Mouse (Mus musculus): ENCODE results near the gene Bpnt1.
"Not testable (repeated sequence)": the region's sequence is repeated elsewhere in the genome, so short reads cannot be mapped to it uniquely, and the experiment has no call there.

Bpnt1 gene

DNA sequence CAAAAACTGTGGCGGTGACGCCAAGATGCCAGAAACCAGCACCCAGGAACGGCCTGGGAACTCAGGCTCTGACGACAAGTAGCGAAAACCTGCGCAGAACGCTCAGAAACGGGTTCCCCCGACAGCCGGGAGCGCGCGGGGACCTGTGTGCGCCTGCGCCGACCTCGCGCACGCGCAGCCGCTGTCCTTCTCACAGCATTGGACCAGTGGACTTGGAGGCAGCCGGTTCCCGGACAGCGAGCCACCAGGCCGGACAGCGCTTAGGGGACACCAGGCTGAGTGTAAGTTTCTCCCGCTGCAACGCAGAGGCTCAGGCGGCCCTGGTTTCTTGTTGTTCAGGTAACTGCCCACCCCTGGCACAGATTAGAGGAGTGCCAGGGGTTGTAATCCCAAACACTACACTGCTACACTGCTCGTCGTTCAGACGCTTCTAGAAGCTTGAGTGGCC, at the start of gene Bpnt1:
Gene Bpnt1 (plus strand): TSS at position 167 of the 448 bp plus-strand sequence.
- CTCF ChIA-PET = no interaction called here

DNA sequence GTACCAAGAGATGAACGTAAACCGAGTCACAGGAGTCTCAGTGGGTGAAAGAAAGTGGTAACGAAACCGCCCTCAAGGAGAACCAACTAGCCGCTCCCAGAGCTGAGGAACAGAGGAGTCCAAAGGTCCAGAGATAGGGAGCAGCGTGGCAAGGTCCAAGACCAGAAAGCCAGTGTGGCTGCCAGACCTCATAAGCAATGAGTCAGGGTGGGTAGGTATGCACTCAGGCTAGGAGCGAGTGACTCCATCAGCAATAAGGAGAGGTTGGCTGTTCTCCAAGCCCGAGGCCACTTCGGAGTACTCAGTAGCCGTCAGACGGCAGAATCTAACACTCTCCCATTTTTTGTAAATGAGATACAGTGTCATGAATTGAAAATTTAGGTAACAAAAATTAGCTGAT, 49.1 kb upstream of the Bpnt1 start:
- CTCF ChIA-PET = no interaction called here

DNA sequence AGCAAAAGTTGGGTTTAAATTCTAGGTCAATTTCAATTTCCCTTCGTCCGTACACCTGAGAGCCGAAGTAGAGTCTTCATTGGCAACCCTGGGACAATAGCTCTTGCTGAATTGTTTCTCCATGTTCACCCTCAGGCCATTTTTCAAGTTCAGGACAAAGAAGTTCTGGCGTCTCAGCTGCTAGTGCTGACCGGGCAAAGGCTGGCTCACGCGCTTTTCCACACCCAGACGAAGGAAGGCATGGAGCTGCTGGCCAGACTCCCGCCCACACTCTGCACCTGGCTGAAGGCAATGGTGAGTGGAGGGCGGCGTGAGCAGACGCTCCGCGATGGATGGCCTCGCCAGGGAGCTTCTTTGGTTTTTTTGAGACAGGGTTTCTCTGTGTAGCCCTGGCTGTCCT, 48.7 kb upstream of the Bpnt1 start:
- CTCF ChIA-PET = no interaction called here

DNA sequence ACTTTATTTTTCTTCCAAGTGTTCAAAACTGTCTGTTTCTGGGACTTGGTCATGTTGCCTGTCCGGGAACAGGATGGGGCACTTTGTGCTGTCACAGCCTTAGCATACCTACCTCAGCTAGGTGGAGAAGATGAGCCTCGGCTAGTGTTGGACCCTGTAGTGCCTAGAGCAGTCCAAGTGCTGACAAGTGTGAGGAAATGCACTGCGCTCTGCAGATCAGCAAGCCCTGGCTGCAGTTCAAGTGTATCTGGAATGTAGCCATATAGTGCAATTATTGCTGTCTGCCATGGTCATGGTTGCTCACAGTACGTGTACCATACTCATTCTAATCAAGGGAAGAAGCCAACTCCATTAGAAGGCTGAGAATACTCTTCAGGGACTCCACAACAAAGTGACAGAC, 47.2 kb upstream of the Bpnt1 start:
- CTCF ChIA-PET = no interaction called here

DNA sequence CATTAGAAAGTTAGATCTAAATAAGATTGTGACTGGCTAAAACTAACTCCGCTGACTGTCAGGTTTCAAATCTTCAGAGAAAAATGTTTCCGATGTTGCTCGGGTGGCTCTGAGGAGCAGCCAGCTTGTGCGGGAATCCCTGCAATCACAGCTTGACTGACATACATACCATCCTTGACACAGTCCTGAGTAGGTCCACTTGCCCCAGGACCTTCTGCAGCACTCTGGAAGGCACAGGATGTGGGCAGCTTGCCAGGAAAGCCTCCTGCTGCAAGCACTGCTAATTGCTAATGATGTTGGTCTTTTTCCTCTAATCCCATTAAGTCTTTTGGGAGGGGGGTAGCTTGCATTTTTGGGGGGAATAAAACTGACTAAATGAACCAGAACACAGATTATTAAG, 46.8 kb upstream of the Bpnt1 start:
- CTCF ChIA-PET = no interaction called here

DNA sequence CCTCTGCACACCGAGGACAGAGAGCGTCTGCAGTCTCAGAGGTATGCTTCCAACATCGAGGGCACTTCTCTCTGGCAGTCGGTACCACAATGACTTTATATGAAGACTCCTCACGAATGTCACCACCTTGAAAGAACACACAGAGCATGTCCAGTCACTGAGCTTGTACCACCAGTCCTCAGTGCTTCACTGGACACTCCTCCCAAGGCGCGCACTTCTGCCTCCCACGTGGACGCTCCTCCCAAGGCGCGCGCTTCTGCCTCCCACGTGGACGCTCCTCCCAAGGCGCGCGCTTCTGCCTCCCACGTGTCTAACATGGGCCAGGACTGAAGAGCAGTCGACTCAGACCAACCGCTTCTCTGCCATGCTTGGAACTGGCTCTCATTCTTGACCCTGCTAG, 44.9 kb upstream of the Bpnt1 start:
- CTCF ChIA-PET = no interaction called here

DNA sequence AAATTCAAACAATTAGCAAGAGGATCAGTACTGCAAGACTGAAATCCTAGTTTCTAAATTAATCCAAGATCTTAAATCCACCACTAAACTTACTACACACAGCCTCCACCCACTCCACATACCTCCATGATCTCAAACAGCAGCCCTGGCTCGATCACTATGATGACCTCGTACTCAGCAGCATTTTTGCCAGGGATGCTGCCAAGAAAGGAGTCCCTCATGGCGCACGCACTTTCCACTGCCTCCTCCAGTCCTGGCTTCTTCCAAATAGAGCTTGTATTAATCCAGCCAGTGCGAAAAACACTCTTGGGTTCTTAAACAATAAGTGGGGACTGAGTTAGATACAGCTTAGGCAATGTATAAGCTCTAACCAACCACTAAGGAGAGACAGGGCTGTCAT, 42.7 kb upstream of the Bpnt1 start:
- CTCF ChIA-PET = no interaction called here

- CTCF ChIA-PET = no interaction called here
Observed at GRCm38 (mm10) chr1:185291336-185291735, 40.6 kb upstream of the Bpnt1 start.

- CTCF ChIA-PET = no interaction called here
Observed at GRCm38 (mm10) chr1:185292646-185293360, 39.1 kb upstream of the Bpnt1 start.

- CTCF ChIA-PET = no interaction called here
Observed at GRCm38 (mm10) chr1:185296850-185297249, 35.1 kb upstream of the Bpnt1 start.

DNA sequence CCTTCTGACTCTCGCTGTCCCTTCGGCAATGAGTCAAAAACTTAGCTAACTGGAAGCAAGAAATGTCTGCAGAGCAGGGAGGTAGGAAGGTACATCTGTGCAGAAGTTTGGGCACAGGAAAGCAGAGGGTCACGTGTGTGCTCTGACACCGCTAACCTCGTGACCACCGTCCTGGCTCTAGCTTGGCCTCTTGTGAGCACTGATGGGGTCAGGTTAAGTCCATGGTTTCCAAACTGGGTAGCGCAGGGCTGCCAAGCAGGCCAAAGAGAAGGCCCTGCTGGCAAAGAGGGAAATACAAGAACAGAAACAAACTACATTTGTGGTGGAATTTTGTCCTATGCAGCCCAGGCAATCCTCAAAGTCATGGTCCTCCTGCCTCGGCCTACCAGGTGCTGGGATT, 33.5 kb upstream of the Bpnt1 start:
- CTCF ChIA-PET = no interaction called here

DNA sequence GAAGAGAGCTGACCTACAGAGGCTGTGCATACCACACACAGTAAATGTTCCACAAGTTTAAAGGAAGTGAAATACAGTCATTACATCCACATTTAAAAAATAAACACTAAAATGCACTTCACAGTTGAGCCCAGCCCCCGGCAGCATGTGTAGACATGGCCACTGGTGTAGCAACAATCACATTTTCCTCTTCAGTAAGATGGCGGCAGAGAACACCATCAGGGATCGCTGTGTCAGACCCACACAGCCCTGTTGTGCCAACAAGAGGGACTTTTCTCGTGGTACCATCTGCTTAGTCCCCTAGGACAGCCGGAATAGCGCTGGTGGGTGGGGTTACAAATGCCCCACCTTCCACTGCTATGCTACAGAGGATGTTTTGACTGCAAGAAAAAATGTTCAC, 29.1 kb upstream of the Bpnt1 start:
- CTCF ChIA-PET = no interaction called here

DNA sequence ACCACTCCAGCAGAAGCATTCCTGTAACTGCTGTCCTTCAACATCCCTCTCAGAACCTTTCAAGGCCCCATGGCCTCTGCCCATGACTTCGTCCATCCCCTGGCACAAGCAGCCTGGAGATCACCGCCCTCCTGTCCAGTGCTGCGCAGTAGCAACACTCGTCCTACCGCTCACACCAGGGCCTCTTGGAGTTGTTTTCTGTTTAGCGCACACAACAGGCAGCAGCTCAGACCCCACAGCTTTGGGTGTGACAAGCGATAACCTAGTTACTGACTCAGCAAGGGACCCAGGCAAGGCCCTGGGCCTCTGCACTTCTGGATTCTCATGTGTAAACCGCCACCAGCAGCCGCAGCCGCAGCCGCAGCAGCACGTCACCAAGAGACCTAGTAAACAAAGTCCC, 25.1 kb upstream of the Bpnt1 start:
- CTCF ChIA-PET = no interaction called here

DNA sequence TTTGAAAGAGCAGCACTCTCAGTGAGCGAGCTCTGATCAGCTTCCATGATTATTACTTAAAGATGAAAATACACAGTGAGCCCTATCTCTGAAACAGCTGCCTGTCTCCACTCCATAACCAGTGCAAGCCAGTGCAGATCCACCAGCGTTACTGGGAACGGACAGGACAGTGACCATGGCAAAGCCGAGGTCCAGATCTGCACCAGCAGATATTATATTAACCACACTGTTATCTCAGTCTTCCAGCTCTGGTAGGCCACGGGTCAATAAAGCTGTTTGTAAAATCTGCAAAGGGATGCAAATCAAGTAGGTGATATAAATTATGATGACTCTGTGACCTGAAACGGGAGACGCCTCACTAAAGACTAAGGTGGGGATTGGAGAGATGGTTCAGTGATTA, 24.3 kb upstream of the Bpnt1 start:
- CTCF ChIA-PET = no interaction called here

- CTCF ChIA-PET = no interaction called here
Observed at GRCm38 (mm10) chr1:185308334-185308733, 23.6 kb upstream of the Bpnt1 start.

GRCm38 (mm10) chr1:185308908-185309307, 23.0 kb upstream of the Bpnt1 start:
- CTCF ChIA-PET = no interaction called here

- CTCF ChIA-PET = no interaction called here
Observed at GRCm38 (mm10) chr1:185311949-185312348, 20.0 kb upstream of the Bpnt1 start.

GRCm38 (mm10) chr1:185314546-185314945, 17.4 kb upstream of the Bpnt1 start:
- CTCF ChIA-PET = no interaction called here

GRCm38 (mm10) chr1:185315846-185316568, 15.9 kb upstream of the Bpnt1 start:
- CTCF ChIA-PET = interaction anchor here (0.7 kb wide), 1 partner anchor 87 kb away, joined by 3 read pairs; no protein-coding TSS in a partner anchor

DNA sequence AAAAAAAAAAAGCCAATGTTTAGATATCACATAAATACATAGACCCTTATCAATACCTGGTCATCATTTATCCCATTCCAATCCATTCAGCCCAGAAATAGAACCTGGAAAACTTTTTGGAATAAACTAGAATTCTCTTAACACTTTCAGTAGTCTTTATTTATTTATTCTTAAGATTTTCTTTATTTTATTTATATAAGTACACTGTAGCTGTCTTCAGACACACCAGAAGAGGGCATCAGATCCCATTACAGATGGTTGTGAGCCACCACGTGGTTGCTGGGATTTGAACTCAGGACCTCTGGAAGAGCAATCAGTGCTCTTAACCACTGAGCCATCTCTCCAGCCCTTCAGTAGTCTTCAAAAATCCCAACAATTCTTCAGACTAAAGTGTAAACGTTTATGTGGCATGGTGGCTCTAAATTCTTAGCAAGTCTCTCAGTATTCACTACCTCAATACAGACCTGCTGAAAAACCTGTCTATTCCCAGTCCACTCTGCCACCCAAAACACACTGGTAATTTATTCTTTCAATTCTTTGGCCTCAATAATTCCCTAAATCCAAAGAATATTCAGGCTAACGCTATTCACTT, 4.1 kb upstream of the Bpnt1 start:
- CTCF ChIA-PET = not testable (repeated sequence)

GRCm38 (mm10) chr1:185328721-185329610, 3.0 kb upstream of the Bpnt1 start, which contains the start of gene Iars2:
Gene Iars2 (minus strand): TSS chr1:185329396.
- CTCF ChIA-PET = interaction anchor here (0.6 kb wide), 1 partner anchor 1316 kb away, joined by 4 read pairs; the partner anchor contains the start of gene Dusp10

DNA sequence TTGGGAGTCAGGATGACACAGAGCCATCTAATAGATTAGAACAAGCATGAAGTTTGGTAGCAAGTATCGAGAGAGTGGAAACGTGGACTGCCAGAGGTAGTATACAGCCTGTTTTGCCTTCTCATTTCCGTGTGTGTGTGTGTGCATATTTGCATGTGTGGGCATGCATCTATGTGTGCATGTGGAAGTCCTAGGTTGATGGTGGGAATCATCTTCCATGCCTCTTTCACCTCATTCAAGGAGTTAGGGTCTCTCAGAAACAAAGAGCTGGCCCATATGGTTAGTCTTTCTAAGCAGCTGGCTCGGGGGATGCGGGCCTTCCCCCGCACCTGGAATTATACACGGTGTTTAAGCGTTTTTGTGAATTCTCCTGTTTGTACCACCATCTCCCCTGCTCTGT, 2.1 kb upstream of the Bpnt1 start:
- CTCF ChIA-PET = no interaction called here
